Mouse (Mus musculus): ENCODE data around the gene Hoxb1.

DNA sequence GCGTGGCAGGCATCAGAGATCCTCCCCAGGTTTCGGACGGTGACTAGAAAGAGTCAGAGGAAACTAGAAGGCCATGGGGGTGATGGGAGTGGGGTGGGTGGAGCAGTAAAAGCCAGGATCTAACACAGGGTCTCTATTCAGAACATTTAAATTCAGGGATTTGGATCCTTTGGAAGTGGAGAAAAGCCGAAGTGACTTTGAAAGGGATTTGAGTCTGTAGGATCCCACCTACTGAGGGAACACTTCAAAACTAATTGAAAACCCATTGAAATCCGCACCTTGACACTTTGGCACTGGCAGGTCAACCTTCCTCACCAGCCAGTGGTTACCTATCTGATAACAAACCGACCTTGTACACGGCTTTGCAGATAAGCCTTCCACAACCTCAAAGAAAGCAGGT lies 9.3 kb downstream of the Hoxb1 start:
- no peak for TF ChIP-seq POLR2A (IDR thresholded peaks at IDR 0.05; ENCODE audit: extremely low read depth, insufficient read depth, low read length)
- no peak for TF ChIP-seq CTCF (IDR thresholded peaks at IDR 0.05; ENCODE audit: low read depth, low read length)

Data from liver, adult 2 months (tissue).